Mouse (Mus musculus) kidney, postnatal 0 days (tissue): ENCODE data around the gene Rsad1. TPM values are rescaled to one million over a fixed set of nuclear protein-coding genes. Genes with fewer than 3 reads are reported as not detected.

ENCODE experiments used
- ATAC-seq: fragments of 200-750 bp; cut with Nextera tagmentation; replicated peaks from 2 replicates; pipeline ENCODE4 v1.8.0; 2017; ENCODE audit warnings: low read depth, moderate number of reproducible peaks, moderate TSS enrichment, moderate library complexity; ENCODE audit not compliant: low FRiP score
- DNase-seq: peaks from one replicate; pipeline ENCODE4 v3.0.0-alpha.2; 2016; ENCODE audit warnings: low spot score
- H3K27ac ChIP-seq: fragments of 300-500 bp; sonication (generic); 2 replicates; pipeline ENCODE4 v1.5.1; 2014; ENCODE audit warnings: mild to moderate bottlenecking
- H3K27me3 ChIP-seq: fragments of 300-500 bp; sonication (generic); 2 replicates; pipeline ENCODE4 v1.6.1; 2014; ENCODE audit warnings: low read length, mixed read lengths; ENCODE audit not compliant: insufficient read depth
- H3K36me3 ChIP-seq: fragments of 300-500 bp; sonication (generic); 2 replicates; pipeline ENCODE4 v1.6.1; 2014; ENCODE audit warnings: low read length, mixed read lengths; ENCODE audit not compliant: insufficient read depth
- H3K4me1 ChIP-seq: fragments of 300-500 bp; sonication (generic); replicated peaks from 2 replicates; pipeline ENCODE4 v1.6.1; 2014; ENCODE audit warnings: antibody characterized with exemption, low read length, mixed read lengths; ENCODE audit not compliant: insufficient read depth
- H3K4me2 ChIP-seq: fragments of 300-500 bp; sonication (generic); 2 replicates; pipeline ENCODE4 v1.6.1; 2014; ENCODE audit warnings: mild to moderate bottlenecking, low read length, moderate library complexity, mixed read lengths
- H3K4me3 ChIP-seq: fragments of 300-500 bp; sonication (generic); replicated peaks from 2 replicates; pipeline ENCODE4 v1.5.1; 2014; ENCODE audit warnings: low read depth, low read length
- H3K9ac ChIP-seq: fragments of 300-500 bp; sonication (generic); 2 replicates; pipeline ENCODE4 v1.6.1; 2014; ENCODE audit warnings: low read depth, low read length
- H3K9me3 ChIP-seq: fragments of 300-500 bp; sonication (generic); replicated peaks from 2 replicates; pipeline ENCODE4 v1.6.1; 2016; ENCODE audit warnings: low read length, inconsistent platforms, mixed read lengths
- CTCF ChIP-seq: IDR thresholded peaks from 2 replicates; pipeline ENCODE4 v1.5.1; 2016; ENCODE audit warnings: antibody characterized with exemption, low read depth, mild to moderate bottlenecking, moderate library complexity
- WGBS: fragments of 180-500 bp; shearing (Covaris S2); extraction: QIAGEN DNeasy Blood & Tissue Kit; methylation state at CpG from one replicate; pipeline ENCODE4 v1.1.7; 2014; 5-methylcytosine and 5-hydroxymethylcytosine counted together
- polyA plus RNA-seq: library from polyadenylated mRNA; unstranded; fragments of >200 nt; fragmentation: Nextera tagmentation; extraction: Ambion mirVana; gene quantifications from 2 replicates; pipeline ENCODE4 v1.2.1, GENCODE M21; 2015

Gene Rsad1
- polyA plus RNA-seq = 4.0 and 5.6 TPM in 2 replicates

GRCm38 (mm10) chr11:94548888-94549690, at the start of gene Rsad1:
Rsad1 (minus strand) TSS chr11:94549255.
- H3K4me1 ChIP-seq = peaks cover 7% of the 10 kb centered on the region; the same call in 1 of the 2 replicates
- H3K36me3 ChIP-seq = no peaks in the 10 kb centered on the region
- peak; percentile 91 for ATAC-seq
- H3K27ac ChIP-seq = peak within 1 kb of the TSS; percentile 71
- H3K4me3 ChIP-seq = peak within 1 kb of the TSS; percentile 38
- peak; percentile 99 for TF ChIP-seq CTCF
- H3K9me3 ChIP-seq = no peaks in the 10 kb centered on the region
- H3K27me3 ChIP-seq = no peaks in the 10 kb centered on the region
- peak within 1 kb of the TSS; percentile 64 for H3K9ac ChIP-seq
- DNase-seq = peak; percentile 95
- WGBS = 3% methylated on average over 49 of the region's 49 CpGs
- H3K4me2 ChIP-seq = peak within 1 kb of the TSS; percentile 93

DNA sequence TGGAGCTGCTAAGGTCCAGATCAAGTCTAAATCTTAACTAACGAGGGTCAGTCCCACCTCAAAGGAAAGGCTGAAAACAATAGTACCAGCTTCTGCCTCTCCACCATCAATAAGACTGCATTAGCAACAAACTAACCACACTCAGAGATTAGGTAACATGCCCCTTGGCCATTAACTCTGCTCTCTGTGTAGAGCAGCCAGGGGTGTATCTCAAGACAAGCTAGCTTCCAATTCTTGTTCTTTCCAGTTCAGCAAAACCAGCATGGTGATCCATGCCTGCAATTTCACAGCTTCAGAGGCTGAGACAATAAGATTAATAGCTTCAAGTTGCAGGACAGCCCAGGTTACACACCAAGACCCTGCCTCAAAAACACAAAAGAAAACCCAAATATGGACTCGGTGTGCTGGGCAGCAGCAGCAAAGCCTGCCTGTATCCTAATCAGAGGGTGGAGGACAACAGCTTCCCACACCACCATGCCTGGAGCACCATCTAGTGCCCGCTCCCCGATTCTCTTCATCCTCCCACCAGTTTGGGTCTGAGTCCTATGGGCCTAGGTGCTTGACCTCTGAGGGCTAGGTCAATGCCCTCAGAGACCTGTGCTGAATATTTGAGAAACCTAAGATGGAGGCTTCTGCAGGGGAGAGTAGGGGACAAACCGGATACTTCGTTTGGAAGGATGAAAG, 49.5 kb upstream of the Rsad1 start:
- Histone ChIP-seq H3K27me3 (no peaks in the 10 kb centered on the region), H3K4me2 (no peak overlapping the region), H3K9me3 (no peaks in the 10 kb centered on the region), H3K36me3 (no peaks in the 10 kb centered on the region), H3K4me1 (peaks cover 11% of the 10 kb centered on the region), H3K27ac (no peak overlapping the region), H3K9ac (no peak overlapping the region), H3K4me3 (no peak overlapping the region)
- DNase-seq = no peak
- WGBS = 38% methylated on average over 6 of the region's 6 CpGs
- no peak for ATAC-seq
- peak; percentile 57 for TF ChIP-seq CTCF

- H3K27me3 ChIP-seq = no peaks in the 10 kb centered on the region
- TF ChIP-seq CTCF = no peak
- H3K4me2 ChIP-seq = no peak overlapping the region
- no peak overlapping the region for H3K27ac ChIP-seq
- ATAC-seq (no peak), DNase-seq (no peak)
- peaks cover 9% of the 10 kb centered on the region for H3K4me1 ChIP-seq
- no peaks in the 10 kb centered on the region for H3K9me3 ChIP-seq
- WGBS = 60% methylated on average over 4 of the region's 4 CpGs
- H3K9ac ChIP-seq = no peak overlapping the region
- no peaks in the 10 kb centered on the region for H3K36me3 ChIP-seq
- H3K4me3 ChIP-seq = no peak overlapping the region
These were observed 48.3 kb upstream of the Rsad1 start for GRCm38 (mm10) chr11:94597319-94597718.

- H3K4me3 ChIP-seq = no peak overlapping the region
- no peak for TF ChIP-seq CTCF
- H3K4me1 ChIP-seq = peaks cover 7% of the 10 kb centered on the region; the same call in 1 of the 2 replicates
- no peak for DNase-seq
- no peak overlapping the region for H3K4me2 ChIP-seq
- no peaks in the 10 kb centered on the region for H3K9me3 ChIP-seq
- no peak overlapping the region for H3K9ac ChIP-seq
- H3K36me3 ChIP-seq = no peaks in the 10 kb centered on the region
- ATAC-seq = no peak
- H3K27ac ChIP-seq = 0 out of 2 replicates have a peak overlapping the region, but pooled peaks have one; percentile 10
- no peaks in the 10 kb centered on the region for H3K27me3 ChIP-seq
- 75% methylated on average over 7 of the region's 7 CpGs for WGBS
These were observed 47.3 kb upstream of the Rsad1 start for GRCm38 (mm10) chr11:94596311-94596852.

GRCm38 (mm10) chr11:94587511-94587910, 38.5 kb upstream of the Rsad1 start:
- no peak overlapping the region for H3K27ac ChIP-seq
- 74% methylated on average over 6 of the region's 6 CpGs for WGBS
- no peaks in the 10 kb centered on the region for H3K36me3 ChIP-seq
- H3K4me1 ChIP-seq = peaks cover 6% of the 10 kb centered on the region; the same call in 1 of the 2 replicates
- no peak overlapping the region for H3K4me2 ChIP-seq
- H3K27me3 ChIP-seq = no peaks in the 10 kb centered on the region
- no peaks in the 10 kb centered on the region for H3K9me3 ChIP-seq
- no peak for TF ChIP-seq CTCF
- no peak overlapping the region for H3K4me3 ChIP-seq
- ATAC-seq (no peak), DNase-seq (no peak)
- H3K9ac ChIP-seq = no peak overlapping the region

GRCm38 (mm10) chr11:94585091-94585490, 36.0 kb upstream of the Rsad1 start:
- Histone ChIP-seq H3K4me3 (no peak overlapping the region), H3K9ac (no peak overlapping the region), H3K4me2 (no peak overlapping the region), H3K27ac (no peak overlapping the region), H3K27me3 (no peaks in the 10 kb centered on the region), H3K9me3 (no peaks in the 10 kb centered on the region), H3K4me1 (no peaks in the 10 kb centered on the region), H3K36me3 (no peaks in the 10 kb centered on the region)
- ATAC-seq (no peak), DNase-seq (no peak)
- WGBS = 82% methylated on average over 9 of the region's 9 CpGs
- TF ChIP-seq CTCF = no peak
